Mouse (Mus musculus): Measurements from ENCODE around the gene Acad12. TPM values are rescaled to one million over a fixed set of nuclear protein-coding genes. Genes with fewer than 3 reads are reported as not detected.
"Not testable (repeated sequence)": the region's sequence is repeated elsewhere in the genome, so short reads cannot be mapped to it uniquely, and the experiment has no call there.

Gene Acad12
- polyA plus RNA-seq, 1 experiment = 5.3 TPM

- no peak for TF ChIP-seq CTCF (IDR thresholded peaks at IDR 0.05; ENCODE audit: borderline replicate concordance, insufficient read depth, low read depth, low read length)
- no peak for TF ChIP-seq POLR2A (IDR thresholded peaks at IDR 0.05; ENCODE audit: borderline replicate concordance, insufficient read depth, low read length)
- Histone ChIP-seq H3K27me3 (ENCODE audit: control insufficient read depth, insufficient read depth, low read length) (no peaks in the 10 kb centered on the region), H3K4me3 (replicated peaks; ENCODE audit: insufficient read depth, low read depth, low read length) (peak overlapping the region; percentile 82), H3K4me1 (ENCODE audit: control insufficient read depth, insufficient read depth, low read length) (peaks cover 8% of the 10 kb centered on the region; the same call in 1 of the 2 replicates), H3K27ac (ENCODE audit: insufficient read depth, low read length) (0 out of 2 replicates have a peak overlapping the region, but pooled peaks have one; percentile 3)
- peak in 1 of 2 experiments; percentile 31 for DNase-seq
- under 1% methylated on average over 26 of the region's 26 CpGs for WGBS
Observed at GRCm38 (mm10) chr5:121660897-121661254, 42.1 kb upstream of the Acad12 start.

- Histone ChIP-seq H3K27ac (ENCODE audit: insufficient read depth, low read length) (peak within 1 kb of the TSS; percentile 80), H3K27me3 (ENCODE audit: control insufficient read depth, insufficient read depth, low read length) (no peaks in the 10 kb centered on the region), H3K4me1 (ENCODE audit: control insufficient read depth, insufficient read depth, low read length) (peaks cover 8% of the 10 kb centered on the region; the same call in 1 of the 2 replicates), H3K4me3 (replicated peaks; ENCODE audit: insufficient read depth, low read depth, low read length) (peak within 1 kb of the TSS; percentile 82)
- under 1% methylated on average over 85 of the region's 85 CpGs for WGBS
- DNase-seq = peak; percentile 97
- peak; percentile 98 for TF ChIP-seq POLR2A (IDR thresholded peaks at IDR 0.05; ENCODE audit: borderline replicate concordance, insufficient read depth, low read length)
- TF ChIP-seq CTCF (IDR thresholded peaks at IDR 0.05; ENCODE audit: borderline replicate concordance, insufficient read depth, low read depth, low read length) = no peak
Observed at GRCm38 (mm10) chr5:121660059-121660896, 41.5 kb upstream of the Acad12 start, which contains the start of the genes Acad10 and Brap. Gene Acad10 (minus strand): TSS chr5:121660514. Gene Brap (plus strand): TSS chr5:121660563.

GRCm38 (mm10) chr5:121657656-121658055, 38.9 kb upstream of the Acad12 start:
- 88% methylated on average over 6 of the region's 6 CpGs for WGBS
- not testable (repeated sequence) for H3K4me3 ChIP-seq (replicated peaks; ENCODE audit: insufficient read depth, low read depth, low read length); DNase-seq; H3K27me3 ChIP-seq (ENCODE audit: control insufficient read depth, insufficient read depth, low read length); H3K27ac ChIP-seq (ENCODE audit: insufficient read depth, low read length); H3K4me1 ChIP-seq (ENCODE audit: control insufficient read depth, insufficient read depth, low read length)

- DNase-seq; H3K4me1 ChIP-seq (ENCODE audit: control insufficient read depth, insufficient read depth, low read length); H3K4me3 ChIP-seq (replicated peaks; ENCODE audit: insufficient read depth, low read depth, low read length); H3K27me3 ChIP-seq (ENCODE audit: control insufficient read depth, insufficient read depth, low read length); H3K27ac ChIP-seq (ENCODE audit: insufficient read depth, low read length): not testable (repeated sequence)
- WGBS = 74% methylated on average over 6 of the region's 6 CpGs
Observed at GRCm38 (mm10) chr5:121656866-121657265, 38.1 kb upstream of the Acad12 start.

- Histone ChIP-seq H3K27ac (ENCODE audit: insufficient read depth, low read length) (no peak overlapping the region), H3K4me3 (replicated peaks; ENCODE audit: insufficient read depth, low read depth, low read length) (no peak overlapping the region), H3K4me1 (ENCODE audit: control insufficient read depth, insufficient read depth, low read length) (no peaks in the 10 kb centered on the region), H3K27me3 (ENCODE audit: control insufficient read depth, insufficient read depth, low read length) (no peaks in the 10 kb centered on the region)
- WGBS = 86% methylated on average over 4 of the region's 4 CpGs
- TF ChIP-seq CTCF (IDR thresholded peaks at IDR 0.05; ENCODE audit: borderline replicate concordance, insufficient read depth, low read depth, low read length) = no peak
- TF ChIP-seq POLR2A (IDR thresholded peaks at IDR 0.05; ENCODE audit: borderline replicate concordance, insufficient read depth, low read length) = no peak
- DNase-seq = no peak
Observed at GRCm38 (mm10) chr5:121654526-121654925, 35.8 kb upstream of the Acad12 start.

GRCm38 (mm10) chr5:121649134-121649533, 30.4 kb upstream of the Acad12 start:
- no peak overlapping the region for H3K4me3 ChIP-seq (replicated peaks; ENCODE audit: insufficient read depth, low read depth, low read length)
- H3K4me1 ChIP-seq (ENCODE audit: control insufficient read depth, insufficient read depth, low read length) = no peaks in the 10 kb centered on the region
- TF ChIP-seq CTCF (IDR thresholded peaks at IDR 0.05; ENCODE audit: borderline replicate concordance, insufficient read depth, low read depth, low read length) (no peak), POLR2A (IDR thresholded peaks at IDR 0.05; ENCODE audit: borderline replicate concordance, insufficient read depth, low read length) (no peak)
- H3K27ac ChIP-seq (ENCODE audit: insufficient read depth, low read length) = no peak overlapping the region
- H3K27me3 ChIP-seq (ENCODE audit: control insufficient read depth, insufficient read depth, low read length) = no peaks in the 10 kb centered on the region
- no peak for DNase-seq
- 87% methylated on average over 7 of the region's 7 CpGs for WGBS

- Histone ChIP-seq H3K27ac (ENCODE audit: insufficient read depth, low read length) (no peak overlapping the region), H3K4me1 (ENCODE audit: control insufficient read depth, insufficient read depth, low read length) (no peaks in the 10 kb centered on the region), H3K27me3 (ENCODE audit: control insufficient read depth, insufficient read depth, low read length) (no peaks in the 10 kb centered on the region), H3K4me3 (replicated peaks; ENCODE audit: insufficient read depth, low read depth, low read length) (no peak overlapping the region)
- TF ChIP-seq POLR2A (IDR thresholded peaks at IDR 0.05; ENCODE audit: borderline replicate concordance, insufficient read depth, low read length) (no peak), CTCF (IDR thresholded peaks at IDR 0.05; ENCODE audit: borderline replicate concordance, insufficient read depth, low read depth, low read length) (no peak)
- WGBS = 94% methylated on average over 9 of the region's 9 CpGs
- no peak for DNase-seq
Observed at GRCm38 (mm10) chr5:121639601-121640000, 20.9 kb upstream of the Acad12 start.

- WGBS = 73% methylated on average over 6 of the region's 6 CpGs
- no peaks in the 10 kb centered on the region for H3K27me3 ChIP-seq (ENCODE audit: control insufficient read depth, insufficient read depth, low read length)
Observed at GRCm38 (mm10) chr5:121637296-121637695, 18.6 kb upstream of the Acad12 start.

More at GRCm38 (mm10) chr5:121637296-121637695, 18.6 kb upstream of the Acad12 start:
- no peak for TF ChIP-seq CTCF (IDR thresholded peaks at IDR 0.05; ENCODE audit: borderline replicate concordance, insufficient read depth, low read depth, low read length)
- no peak for TF ChIP-seq POLR2A (IDR thresholded peaks at IDR 0.05; ENCODE audit: borderline replicate concordance, insufficient read depth, low read length)
- no peak overlapping the region for H3K27ac ChIP-seq (ENCODE audit: insufficient read depth, low read length)
- DNase-seq = no peak
- H3K4me3 ChIP-seq (replicated peaks; ENCODE audit: insufficient read depth, low read depth, low read length) = no peak overlapping the region
- no peaks in the 10 kb centered on the region for H3K4me1 ChIP-seq (ENCODE audit: control insufficient read depth, insufficient read depth, low read length)
